Mouse (Mus musculus): ENCODE measurements at regions not wholly inside any gene's neighbourhood (a gene's known extent, or its start where the extent isn't known, plus 50 kb on each side); places are given as distances from the start of the nearest gene placed in this dataset.

GRCm38 (mm10) chr5:85779205-85779604, 286.2 kb downstream of the Cenpc1 start:
- TF ChIP-seq CTCF (IDR thresholded peaks at IDR 0.05; ENCODE audit: low read depth) = no peak
- TF ChIP-seq EP300 (IDR thresholded peaks at IDR 0.05; ENCODE audit: low read depth) = no peak

Data from liver, postnatal 0 days (tissue).